Mouse (Mus musculus): Measurements from ENCODE around the gene Pced1a. TPM values are rescaled to one million over a fixed set of nuclear protein-coding genes. Genes with fewer than 3 reads are reported as not detected.

Pced1a gene
- total RNA-seq, 4 experiments from 2014 or later: 17.4 to 24.5 (median 19.7) TPM

DNA sequence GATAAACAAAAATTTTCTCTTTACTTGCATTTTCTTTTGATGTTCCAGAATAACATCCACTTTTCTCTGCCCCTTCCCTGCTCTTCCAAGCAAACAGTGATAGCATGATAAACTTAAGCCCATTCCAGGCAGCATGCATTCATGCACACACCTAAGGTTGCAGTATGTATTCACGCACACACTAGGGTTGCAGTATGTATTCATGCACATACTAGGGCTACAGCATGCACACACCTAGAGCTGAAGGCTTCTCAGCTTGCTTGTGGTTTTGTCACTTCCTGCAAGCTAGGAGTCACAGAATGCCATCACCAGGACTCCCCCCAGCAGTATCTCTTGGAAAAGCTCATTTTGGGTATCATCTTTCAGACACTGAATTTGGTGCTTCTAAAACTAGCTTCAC, 12.3 kb upstream of the Pced1a start:
- DNase-seq: no peak

DNA sequence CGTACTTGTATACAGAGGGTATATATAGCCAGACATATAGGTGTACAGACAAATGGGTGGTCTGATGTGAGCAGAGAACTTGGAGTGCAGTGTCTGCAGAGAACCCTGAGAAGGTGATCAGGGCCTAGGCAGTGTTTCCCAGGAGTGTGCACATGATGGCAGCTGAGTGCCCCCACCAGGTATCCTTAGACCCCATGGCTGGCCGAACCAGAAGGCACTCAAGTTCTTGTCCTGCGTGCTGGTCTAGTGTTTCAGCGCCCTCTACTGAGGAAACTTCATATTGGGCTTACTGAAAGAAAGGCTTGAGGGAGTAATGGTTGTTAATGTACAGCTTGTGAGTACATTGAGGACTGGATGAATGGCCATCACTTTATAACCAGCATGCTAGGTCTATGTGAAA, 8.7 kb upstream of the Pced1a start:
- DNase-seq: no peak

DNA sequence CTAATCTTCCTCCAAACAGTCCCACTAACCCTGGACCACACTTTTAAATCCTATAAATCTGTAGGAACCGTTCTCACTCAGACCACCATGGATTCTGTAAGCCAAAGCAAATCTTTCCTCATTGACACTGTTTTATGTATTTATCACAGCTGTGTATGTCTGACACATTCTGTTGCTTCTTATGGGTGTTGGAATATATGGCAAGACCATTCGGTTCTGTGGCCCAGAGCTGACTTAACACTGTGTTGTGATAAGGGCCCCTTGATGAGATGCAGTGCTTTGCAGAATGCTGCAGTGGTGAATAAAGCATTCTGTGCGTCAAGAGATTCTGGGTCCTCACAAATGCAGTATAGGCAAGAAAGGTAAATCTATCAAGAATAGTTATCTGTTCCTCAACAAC, 7.7 kb upstream of the Pced1a start:
- DNase-seq: no peak

DNA sequence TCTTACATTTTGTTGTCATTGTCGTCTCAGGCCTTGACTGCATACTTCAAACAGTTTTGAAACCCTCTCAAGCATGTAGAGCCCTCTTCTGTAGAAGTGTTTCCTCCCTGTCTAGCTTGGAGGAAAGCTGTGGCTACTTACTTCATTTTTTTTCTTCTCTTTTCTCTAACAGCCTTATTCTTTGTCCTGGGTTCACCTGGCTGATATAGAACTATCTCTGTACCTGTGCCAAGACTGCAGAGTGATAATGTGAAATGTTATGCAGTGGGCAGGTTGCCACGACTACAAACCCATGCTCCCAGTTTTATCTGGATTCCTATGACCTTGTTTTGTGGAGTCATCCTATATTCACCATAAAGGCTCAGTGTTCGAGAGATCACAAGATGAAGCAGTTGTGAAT, 6.0 kb upstream of the Pced1a start:
- DNase-seq: no peak

DNA sequence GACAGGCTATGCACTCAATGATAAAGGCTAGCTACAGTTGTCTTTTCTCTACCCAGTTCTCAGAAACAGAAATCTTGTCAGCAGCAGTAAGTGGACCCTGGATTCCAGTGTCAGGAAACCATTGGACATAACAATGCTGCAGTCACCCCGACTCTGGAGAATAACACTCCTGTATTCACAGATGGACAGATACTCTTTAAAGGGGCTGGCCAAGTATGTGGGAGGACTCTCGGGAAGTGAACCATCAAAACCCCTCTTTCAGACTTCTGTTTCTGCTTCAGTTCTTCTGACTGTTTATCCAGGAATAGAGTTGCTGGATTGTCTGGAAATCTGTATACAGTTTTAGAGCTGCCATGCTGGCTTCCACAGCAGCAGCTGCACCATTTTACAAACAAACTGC, 5.3 kb upstream of the Pced1a start:
- no peak for DNase-seq

DNA sequence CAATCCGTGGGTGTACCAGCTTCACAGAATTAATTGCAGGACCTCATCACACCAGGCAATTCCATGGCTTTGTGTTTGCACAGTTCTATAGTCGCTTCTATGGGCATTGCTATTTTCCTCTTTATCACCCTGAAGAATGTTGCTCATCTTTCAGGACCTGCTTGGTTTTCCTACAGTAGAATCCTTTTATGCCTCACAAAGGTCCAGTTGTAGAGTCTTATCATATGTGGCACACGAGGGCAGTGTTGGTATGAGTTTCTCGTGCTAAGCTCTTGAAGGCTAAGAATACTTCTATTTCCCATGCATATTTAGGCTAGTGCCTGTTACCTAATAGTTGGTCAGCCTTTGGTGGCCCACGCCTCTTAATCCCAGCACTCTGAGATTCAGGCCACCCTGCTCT, 611 bp upstream of the Pced1a start:
- DNase-seq: no peak

DNA sequence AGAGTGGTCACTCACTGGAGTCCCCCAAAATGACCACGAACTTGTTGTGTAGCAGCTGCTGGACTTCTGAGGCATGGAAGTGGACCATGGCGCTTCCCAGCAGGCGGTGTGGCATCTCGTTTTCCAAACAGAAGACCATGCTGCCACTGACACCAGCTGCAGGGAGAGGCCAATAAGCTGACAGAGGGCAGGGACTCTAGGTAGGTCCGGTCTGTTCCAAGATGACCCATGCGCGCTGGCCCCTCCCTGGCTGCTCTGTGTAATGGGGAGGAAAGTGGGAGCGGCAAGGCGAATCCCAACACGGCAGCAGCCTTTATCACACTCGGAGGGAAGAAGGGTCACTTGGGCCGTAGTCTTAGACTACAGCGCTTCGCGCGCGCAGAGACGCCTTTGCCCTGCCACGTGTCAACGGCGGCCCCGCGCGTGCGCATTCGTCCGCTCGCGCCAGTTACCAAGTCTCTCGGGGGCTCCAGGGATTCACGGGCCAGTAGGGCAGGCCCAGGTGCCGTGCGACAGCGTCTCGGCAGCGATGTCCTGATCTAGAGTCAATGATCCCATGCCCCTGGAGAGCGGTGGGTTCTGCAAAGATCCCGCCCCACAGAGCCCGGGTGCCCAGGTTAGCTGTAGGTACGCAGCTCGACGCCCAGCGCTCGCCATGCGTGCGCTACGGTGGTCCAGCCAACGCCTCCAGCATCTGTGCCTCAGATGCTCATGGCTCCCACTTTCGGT, 940 bp downstream of the Pced1a start:
- DNase-seq: peak; percentile 71

- no peak for DNase-seq
Observed at GRCm38 (mm10) chr2:130421781-130422620, 2.5 kb downstream of the Pced1a start.

DNA sequence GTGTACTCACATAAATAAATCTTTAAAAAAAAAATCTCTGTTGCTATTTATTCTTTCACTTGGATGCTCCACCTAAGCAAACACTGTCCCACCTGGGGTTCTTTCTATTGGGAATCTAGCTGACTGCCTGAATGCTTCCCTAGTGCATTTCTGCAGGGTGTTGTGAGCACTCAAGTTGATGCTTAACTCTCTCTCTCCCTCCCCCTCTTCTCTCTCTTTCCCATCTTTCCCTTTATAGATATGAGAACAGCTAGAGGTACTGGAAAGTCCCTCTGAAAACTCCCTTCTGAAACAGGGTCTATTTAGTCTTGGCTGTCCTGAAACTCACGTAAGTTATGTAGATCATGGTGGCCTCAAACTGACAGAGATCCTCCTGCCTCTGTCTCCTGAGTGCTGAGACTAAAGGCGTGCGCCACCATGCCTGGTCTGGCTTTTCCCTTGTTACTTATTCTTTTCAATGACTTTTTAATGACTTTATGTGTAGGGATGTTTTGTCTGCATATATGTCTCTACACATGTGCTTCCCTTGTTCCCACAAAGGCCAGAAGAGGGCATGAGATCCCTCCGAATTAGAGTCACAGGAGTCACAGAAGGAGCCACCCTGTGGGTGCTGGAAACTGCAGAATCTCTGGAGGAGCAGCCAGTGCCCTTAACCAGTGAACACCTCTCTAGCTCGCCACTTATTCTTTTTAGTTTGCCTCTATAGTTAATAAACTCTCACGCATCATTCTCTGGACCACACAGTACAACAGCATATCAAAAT, 10.2 kb downstream of the Pced1a start:
- no peak for DNase-seq

DNA sequence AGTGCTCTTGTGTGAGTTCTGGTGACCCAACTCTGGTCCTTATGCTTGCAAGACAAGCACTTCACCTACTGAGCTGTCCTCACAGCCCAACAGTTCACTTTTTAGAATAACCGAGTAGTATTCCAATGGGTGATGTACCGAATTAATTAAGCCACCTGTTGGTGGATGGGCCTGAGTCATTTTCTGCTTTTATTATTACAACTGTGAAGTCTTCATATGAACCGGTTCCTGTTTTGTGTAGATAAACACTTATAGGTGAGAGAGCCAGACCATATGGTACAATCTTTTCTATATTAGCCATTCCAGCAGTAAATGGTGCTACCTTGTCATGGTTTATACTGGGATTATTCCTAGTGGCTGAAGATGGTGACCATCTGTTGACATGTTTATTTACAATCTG, 11.7 kb downstream of the Pced1a start:
- DNase-seq: no peak

GRCm38 (mm10) chr2:130411558-130412495, 12.7 kb downstream of the Pced1a start:
- DNase-seq: peak; percentile 61

GRCm38 (mm10) chr2:130408194-130408593, 16.3 kb downstream of the Pced1a start:
- no peak for DNase-seq

DNA sequence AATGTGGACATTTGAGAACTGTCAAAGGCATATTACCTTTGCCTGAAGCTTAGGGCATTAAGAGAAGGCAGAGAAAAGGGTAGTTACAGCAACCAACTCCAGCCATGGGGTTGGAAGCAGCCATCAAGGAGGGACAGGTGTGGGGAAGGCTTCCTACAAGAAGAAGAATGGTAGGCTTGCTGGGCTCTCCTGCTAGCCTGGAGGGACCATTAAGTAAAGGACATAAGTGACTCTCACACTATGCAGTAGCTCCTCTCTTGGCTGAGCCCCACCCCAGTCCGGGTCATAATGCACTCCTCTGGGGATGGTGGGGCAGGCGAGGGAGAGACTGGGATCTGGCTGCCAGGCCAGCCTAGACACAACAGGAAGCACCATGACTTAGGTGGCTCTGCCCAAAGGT, 18.3 kb downstream of the Pced1a start, which contains the start of gene Tmem239:
TSS of gene Tmem239 (plus strand) at position 301 of the 400 bp plus-strand sequence.
- DNase-seq: no peak

DNA sequence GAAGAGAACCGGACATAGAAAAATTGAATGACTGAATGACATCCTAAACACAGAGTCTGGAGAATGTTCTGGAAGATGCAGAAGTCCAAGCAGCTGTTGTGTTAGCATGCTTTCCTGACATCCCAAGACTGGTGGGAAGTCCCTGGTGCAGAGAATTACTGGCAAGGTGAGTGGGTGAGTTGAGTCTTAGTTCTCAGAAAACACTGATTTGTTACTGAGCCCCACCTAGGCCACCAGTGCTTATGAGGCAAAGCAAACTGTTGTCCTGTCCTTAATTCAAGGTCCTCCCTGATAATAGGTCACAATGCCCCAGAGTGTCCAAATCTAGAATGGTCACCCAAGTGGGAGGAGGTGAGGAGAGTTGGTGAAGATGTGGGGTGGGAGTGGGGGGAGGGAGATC, 19.6 kb downstream of the Pced1a start, which contains the start of the genes Gm28372 and 1700020A23Rik:
TSS of gene Gm28372 (plus strand) at position 301 of the 400 bp plus-strand sequence.
TSS of gene 1700020A23Rik (plus strand) at position 321 of the 400 bp plus-strand sequence.
- no peak for DNase-seq

DNA sequence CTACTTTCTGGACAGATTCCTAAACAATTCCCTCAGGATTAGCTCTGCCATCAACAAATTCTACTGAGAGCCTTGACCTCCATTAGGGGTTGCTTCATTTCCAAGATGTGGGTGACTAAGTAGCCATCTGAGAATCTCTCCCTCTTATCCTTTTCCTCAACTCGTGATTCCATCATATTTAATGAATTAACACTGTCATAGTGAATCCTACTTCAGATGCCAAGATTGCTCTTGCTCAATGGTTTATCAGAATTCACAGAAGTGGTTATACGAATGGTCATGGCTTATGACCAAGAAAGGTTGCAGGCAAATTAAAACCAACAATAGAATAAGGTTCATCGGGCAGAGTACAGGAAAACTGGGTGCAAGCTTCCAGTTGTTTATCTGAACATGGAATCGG, 22.6 kb downstream of the Pced1a start:
- no peak for DNase-seq

DNA sequence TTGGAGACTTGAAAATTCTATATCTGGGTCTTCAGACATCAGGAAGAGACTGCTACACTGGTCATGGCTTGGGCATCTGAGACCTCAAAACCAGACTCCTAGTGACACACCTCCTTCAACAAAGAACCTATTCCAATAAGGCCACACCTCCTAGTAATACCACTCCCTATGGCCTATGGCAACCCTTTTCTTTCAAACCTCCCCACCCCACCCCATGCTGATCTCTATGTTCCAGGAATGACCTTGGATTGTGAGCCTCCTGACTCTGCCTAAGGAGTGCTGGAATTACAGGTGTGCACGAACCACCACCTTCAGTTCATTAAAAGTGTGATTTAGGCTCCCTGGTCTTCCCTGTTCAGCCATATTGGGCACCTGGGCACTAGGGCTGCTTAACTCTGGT, 24.5 kb downstream of the Pced1a start:
- DNase-seq: no peak

GRCm38 (mm10) chr2:130398091-130398490, 26.4 kb downstream of the Pced1a start:
- no peak for DNase-seq

DNA sequence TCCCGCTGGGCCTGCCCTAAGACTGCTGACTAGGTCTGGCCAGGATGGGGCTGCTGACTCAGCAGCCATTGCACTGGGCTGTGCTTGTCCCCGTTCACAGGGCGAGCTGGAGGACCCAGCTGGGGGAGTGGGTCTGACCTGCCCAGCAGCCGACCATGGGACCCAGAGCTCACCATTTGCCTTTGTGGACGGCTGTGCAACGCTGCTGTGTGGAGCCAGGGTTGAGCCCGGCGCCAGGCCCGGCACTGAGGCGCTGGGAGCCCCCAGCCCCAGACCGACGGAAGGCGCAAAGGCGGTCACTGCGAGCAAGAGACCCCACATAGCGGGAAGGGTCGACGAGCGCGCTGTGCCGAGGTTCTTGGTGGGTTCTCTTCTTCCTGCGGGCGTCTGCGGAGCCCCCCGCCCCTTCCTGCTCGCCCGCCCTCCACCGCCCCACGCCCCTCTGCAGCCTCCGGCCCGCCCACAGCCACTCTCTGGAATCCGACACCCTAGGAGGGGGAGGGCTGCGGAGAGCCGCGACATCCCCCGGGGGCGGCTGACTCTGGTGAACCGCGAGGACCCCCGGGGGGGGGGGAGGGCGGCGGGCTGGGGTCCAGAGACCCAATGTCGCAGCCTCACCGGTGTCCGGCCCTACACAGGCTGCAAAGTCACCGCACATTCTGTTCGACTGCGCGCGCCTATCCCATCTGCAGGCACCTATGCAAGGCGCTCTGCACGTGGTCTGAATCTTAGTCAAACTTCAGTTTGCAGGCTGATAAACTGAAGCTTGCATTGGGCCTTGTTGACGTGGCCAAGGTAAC, 27.1 kb downstream of the Pced1a start, which contains the start of gene Cpxm1:
TSS of gene Cpxm1 (minus strand) at position 389 of the 800 bp plus-strand sequence.
- no peak for DNase-seq

DNA sequence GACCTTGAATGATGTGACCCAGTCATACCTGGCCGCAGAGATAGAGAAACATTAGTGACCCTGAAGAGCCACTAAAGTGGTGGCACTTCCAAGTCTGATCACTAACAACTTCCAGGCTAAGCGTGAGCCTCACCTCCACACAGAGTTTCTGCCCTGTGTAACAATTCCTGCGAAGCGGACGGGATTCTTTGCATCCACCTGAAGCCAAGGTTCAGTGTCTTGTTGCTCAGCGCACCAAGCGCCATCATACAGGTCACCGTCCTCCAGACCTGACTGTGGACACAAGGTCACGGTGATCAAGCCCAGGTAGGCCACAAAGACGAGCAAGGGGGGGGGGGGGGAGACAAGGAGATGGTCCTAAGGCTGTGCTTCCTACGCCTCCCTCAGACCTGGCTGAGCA, 28.8 kb downstream of the Pced1a start:
- no peak for DNase-seq

- no peak for DNase-seq
Observed at GRCm38 (mm10) chr2:130392836-130393235, 31.7 kb downstream of the Pced1a start.
